Mouse (Mus musculus) adrenal gland, postnatal 4 days (tissue): ENCODE measurements around the gene Becn1. TPM values are rescaled to one million over a fixed set of nuclear protein-coding genes. Genes with fewer than 3 reads are reported as not detected.

Experiments
- DNase-seq, 2 experiments: peaks; one replicate each; pipeline ENCODE4 v3.0.0; 2021 to 2022; ENCODE audit warnings: low spot score in 2 of 2, mixed read lengths in 2 of 2
- total RNA-seq, 2 experiments: library from RNA; stranded (reverse); gene quantifications; 2 replicates each; pipeline ENCODE4 v1.2.3; 2021

Becn1 gene
- total RNA-seq, 2 experiments from 2014 or later: 144 to 147 TPM

GRCm38 (mm10) chr11:101272446-101272845 is 29.6 kb downstream of the Becn1 start:
- DNase-seq: no peak

GRCm38 (mm10) chr11:101269577-101270116 is 32.4 kb downstream of the Becn1 start:
- DNase-seq: no peak

DNA sequence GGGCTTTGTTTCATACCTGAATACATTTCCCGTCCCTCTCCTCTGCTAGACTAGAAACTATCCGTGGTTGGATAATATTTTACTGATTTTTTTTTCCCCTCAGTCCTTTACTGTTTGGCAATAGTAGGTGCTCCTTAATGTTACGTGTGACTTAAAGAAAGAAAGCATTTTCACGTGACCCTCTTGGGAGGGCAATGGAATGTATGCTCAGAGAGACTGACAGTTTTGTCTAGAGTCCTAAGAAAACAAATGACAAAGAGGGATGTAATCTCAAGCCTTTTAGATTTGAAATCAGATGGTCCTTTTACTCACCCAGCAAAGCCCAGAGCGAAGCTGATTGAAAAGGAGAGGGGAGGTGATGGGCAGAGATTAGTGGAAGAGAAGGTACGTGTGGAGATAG is 36.2 kb downstream of the Becn1 start:
- no peak for DNase-seq

- DNase-seq: no peak
Observed at GRCm38 (mm10) chr11:101264954-101265471, 37.1 kb downstream of the Becn1 start.

- DNase-seq: no peak
Observed at GRCm38 (mm10) chr11:101263989-101264280, 38.2 kb downstream of the Becn1 start.

GRCm38 (mm10) chr11:101263138-101263988 is 38.7 kb downstream of the Becn1 start:
- no peak for DNase-seq

DNA sequence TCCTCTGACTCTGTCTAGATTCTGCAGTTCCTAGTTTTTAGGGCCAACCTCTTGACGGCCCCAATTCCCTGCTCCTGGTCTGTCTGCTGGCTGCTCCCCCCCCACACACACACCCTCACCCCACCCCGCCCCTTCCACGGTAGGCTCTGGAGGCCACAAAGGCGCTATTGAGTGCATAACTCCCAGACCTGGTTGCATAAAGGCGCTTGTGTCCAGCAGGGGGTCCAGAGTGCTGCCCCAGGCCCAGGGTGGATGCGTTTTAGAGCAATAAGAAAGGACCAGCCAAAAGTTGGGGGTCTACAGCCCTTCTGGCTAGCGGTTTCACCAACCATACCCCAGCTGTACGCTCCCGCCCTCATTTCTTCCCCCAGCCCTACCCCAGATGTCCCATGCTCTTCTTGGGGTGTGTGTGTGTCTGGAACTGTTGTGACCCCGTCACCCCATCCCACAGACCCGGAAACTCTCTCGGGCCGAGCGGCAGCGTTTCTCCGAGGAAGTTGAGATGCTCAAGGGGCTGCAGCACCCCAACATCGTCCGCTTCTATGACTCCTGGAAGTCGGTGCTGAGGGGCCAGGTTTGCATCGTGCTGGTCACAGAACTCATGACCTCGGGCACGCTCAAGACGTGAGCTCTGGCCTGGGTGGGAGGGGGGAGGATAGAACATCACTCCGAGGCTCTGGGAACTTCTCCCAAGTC is 39.7 kb downstream of the Becn1 start:
- DNase-seq: no peak

DNA sequence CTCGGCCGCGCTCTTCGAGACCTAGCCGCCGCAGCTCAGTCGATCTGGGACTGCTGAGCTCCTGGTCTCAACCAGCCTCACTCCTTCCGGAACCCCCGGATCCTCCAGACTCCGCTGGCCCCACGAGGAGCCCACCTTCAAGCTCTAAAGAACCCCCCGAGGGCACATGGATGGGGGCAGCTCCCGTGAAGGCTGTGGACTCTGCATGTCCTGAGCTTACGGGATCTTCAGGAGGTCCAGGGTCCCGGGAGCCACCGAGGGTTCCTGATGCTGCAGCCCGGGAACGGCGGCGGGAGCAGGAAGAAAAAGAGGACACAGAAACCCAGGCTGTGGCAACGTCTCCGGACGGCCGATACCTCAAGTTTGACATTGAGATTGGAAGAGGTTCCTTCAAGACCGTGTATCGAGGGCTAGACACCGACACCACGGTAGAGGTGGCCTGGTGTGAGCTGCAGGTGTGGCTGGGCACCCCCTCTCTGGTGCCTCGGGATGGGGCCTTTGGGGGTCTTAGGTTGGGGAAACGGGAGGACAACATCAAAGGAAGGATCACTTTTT is 41.2 kb downstream of the Becn1 start:
- no peak for DNase-seq

DNA sequence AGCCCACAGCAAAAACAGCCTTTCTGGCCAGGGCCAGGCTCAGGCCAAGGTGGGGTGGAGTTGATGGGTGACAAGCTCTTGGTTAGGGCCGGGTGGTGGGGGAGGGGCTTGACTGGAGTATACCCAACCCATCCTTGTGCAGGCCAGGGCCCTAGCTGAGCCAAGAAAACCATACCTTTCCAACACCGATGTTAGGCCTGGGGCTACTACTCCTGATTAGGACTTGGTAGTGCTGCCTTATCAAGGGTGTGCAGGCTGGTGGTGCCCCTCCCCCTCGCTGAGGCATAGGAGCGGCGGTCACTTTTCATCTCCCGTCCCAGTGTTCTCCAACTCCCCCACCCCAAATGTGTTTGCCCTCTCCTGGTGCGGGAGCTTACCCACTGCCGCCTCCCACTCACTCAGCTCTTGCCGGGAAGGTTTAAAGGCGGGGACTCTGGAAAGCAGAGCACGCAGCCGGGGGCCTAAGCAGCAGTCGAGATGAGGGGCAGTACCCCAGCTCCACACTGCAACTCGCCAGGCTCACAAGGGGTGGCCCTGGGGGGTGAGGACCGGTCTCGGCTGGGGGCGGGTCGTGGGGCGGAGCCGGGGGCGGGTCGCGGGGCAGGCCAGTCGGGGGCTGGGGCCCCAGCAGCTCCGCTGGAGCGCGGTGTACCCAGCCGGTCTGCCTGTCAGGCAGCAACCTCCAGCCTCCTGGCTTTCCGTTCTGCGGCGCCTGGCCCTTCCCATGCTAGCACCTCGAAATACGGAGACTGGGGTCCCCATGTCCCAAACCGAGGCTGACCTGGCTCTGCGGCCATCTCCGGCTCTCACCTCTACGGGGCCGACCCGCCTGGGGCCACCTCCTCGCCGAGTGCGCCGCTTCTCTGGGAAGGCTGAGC is 41.9 kb downstream of the Becn1 start, which contains the start of gene Wnk4:
Wnk4 (plus strand) TSS at position 620 of the 878 bp plus-strand sequence.
- peak in 1 of 2 experiments; percentile 37 for DNase-seq

DNA sequence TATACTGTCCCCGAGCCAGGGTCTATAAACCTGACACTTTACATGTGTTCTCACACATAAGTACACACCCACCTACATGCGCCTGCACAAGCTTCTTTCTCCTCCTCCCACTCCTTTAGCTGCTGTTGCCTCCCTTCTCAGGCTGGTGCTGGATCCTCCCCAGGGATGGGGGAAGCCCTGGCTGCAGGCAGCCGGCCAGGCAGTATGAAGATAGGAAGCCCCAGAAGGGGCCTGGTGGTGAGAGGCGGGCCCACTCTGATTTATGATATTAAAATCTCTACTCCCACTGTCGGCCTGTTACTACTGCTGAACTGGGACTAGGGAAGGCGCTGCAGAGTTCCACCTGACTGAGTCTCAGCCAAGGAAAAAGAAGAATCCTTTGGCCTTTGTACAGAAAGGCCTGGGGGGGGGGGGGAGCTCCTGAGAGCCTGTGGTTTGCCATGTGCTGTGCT is 42.8 kb downstream of the Becn1 start:
- DNase-seq: no peak

- no peak for DNase-seq
Observed at GRCm38 (mm10) chr11:101255826-101256775, 46.0 kb downstream of the Becn1 start.

DNA sequence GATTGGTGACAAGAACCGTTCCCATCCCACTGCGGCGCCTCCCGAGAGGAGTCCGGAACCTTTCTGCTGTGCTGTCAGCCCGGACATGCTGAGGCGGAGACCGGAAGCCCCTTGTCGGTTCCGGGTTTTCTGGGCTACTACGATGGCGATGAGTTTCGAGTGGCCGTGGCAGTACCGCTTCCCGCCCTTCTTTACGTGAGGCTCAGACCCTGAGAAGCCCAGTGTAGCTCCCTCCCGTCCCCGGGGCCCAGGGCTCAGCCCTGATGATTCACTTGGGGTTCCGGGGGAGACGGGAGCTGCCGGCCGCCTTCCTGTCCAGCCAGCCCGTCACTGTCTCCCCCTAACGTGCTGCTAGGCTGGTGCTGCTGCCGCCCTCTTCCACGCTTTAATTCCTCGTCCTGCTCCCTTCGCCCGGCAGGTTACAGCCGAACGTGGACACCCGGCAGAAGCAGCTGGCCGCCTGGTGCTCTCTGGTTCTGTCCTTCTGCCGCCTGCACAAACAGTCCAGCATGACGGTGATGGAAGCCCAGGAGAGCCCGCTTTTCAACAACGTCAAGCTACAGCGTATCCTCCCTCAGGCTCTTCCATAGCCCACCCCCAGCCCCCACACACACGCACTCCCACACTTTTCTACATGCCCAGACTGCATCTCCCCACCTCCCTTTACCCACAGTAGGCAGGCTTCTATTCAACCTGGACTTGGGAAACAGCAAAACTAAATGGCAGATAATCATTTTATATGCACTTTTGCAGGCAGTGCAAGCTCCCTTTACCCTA is 48.3 kb downstream of the Becn1 start, which contains the start of gene Vps25:
Vps25 (plus strand) TSS at position 95 of the 777 bp plus-strand sequence.
- DNase-seq: peak; percentile 60 to 76

DNA sequence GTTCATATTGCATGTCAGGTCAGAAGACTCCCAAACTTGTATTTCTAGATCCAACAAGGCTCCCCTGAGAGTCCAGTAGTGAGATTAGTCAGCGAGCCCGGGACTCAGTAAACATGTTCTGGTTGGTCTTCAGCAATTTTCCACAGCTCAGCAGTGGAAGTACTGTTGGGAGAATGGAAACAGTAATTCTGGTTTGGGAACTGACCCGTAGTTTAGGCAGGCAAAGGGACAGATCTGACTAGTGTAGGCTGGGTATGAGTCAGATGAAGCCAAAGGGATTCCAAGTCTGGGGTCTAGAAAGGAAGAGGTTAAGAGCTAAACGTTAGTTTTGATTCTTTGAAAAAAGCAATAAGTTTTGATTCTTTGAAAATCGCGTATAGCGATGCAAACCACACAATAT is 49.1 kb downstream of the Becn1 start:
- no peak for DNase-seq

DNA sequence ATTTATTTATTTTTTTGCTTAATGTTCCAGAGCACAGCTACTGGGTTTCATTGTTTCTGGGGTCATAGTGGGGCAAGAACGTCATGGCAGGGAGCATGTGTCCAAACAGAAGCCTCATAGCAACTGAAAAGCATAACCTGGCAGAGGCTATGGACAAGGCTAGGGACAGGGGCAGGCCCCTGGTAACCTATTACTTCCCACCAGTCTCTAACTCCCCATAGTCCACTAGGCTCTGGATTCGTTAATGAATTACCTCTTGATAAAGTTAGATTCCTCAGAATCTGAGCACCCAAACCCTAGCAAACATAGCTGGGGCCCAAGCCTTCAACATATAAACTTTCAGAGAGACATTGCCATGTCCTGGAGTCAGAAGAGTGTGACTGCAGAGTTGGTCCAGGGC is 51.1 kb downstream of the Becn1 start:
- DNase-seq: no peak

DNA sequence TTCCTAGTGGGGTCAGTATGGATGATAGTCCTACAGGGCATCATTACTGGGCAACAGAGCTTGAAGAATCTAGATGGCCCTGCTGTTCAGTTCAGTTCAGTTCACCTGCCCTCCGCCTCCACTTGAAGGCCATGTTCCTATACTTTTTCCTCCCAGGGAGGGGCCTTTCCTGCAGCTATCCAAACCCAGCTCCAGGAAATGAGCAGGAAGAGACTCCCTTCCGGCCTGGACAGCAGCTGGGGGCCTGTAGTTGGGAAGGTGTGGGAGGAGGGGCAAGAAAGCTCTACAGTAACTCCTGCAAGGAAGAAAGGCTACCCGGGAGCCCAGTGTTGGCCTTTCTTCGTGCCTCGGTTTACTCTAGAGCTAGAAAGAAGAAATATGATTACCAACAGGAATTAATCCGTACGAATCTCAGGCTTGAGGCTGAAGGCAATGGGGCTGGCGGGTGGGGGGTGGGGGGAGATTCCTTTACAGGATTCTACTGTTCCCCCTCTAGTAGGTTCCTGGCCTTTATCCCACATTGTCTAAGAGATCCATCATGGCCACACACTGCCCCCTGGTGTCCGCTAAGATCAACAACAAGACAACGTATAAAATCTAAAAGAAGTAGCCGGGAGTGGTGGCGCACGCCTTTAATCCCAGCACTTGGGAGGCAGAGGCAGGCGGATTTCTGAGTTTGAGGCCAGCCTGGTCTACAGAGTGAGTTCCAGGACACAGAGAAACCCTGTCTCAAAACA is 53.7 kb downstream of the Becn1 start:
- DNase-seq: no peak

DNA sequence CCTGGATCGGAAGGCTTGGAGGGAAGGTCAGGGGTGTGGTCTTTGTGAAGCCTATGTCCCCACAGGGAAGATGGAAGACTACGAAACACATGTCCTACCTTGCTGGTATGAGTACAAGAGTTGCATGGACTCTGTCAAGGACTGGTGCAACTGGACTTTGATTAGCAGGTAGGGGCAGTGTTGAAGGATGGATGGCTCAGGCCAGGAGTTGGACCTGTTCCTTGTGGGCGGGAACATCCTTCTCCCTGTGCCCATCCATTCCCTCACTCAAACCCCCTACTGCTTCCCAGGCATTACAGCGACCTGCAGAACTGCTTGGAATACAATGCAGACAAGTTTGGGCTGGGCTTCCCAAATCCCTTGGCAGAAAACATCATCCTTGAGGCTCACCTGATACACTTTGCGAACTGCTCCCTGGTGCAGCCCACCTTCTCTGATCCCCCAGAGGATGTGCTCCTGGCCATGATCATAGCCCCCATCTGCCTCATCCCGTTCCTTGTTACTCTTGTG is 54.5 kb downstream of the Becn1 start:
- DNase-seq: no peak

GRCm38 (mm10) chr11:101246702-101247012 is 55.4 kb downstream of the Becn1 start:
- DNase-seq: no peak
